Mouse (Mus musculus): Measurements from ENCODE around the gene Slit1.

The Slit1 gene

GRCm38 (mm10) chr19:41685453-41686086 is 57.9 kb downstream of the Slit1 start:
- DNase-seq, result no peak

GRCm38 (mm10) chr19:41684874-41685273 is 58.6 kb downstream of the Slit1 start:
- no peak for DNase-seq

- no peak for DNase-seq
These were observed 59.5 kb downstream of the Slit1 start for GRCm38 (mm10) chr19:41683951-41684350.

- no peak for DNase-seq
These were observed 63.2 kb downstream of the Slit1 start for GRCm38 (mm10) chr19:41680267-41680666.

GRCm38 (mm10) chr19:41679028-41679427 is 64.4 kb downstream of the Slit1 start:
- no peak for DNase-seq

- DNase-seq, result no peak
These were observed 65.9 kb downstream of the Slit1 start for GRCm38 (mm10) chr19:41677575-41677974.

- no peak for DNase-seq
These were observed 67.9 kb downstream of the Slit1 start for GRCm38 (mm10) chr19:41675583-41675982.

GRCm38 (mm10) chr19:41674366-41674765 is 69.1 kb downstream of the Slit1 start:
- no peak for DNase-seq

- DNase-seq, result no peak
These were observed 70.6 kb downstream of the Slit1 start for GRCm38 (mm10) chr19:41672836-41673235.

GRCm38 (mm10) chr19:41670931-41671330 is 72.5 kb downstream of the Slit1 start:
- no peak for DNase-seq

GRCm38 (mm10) chr19:41670473-41670872 is 73.0 kb downstream of the Slit1 start:
- DNase-seq, result peak; percentile 5

- DNase-seq, result no peak
These were observed 73.6 kb downstream of the Slit1 start for GRCm38 (mm10) chr19:41669747-41670342.

GRCm38 (mm10) chr19:41667591-41667990 is 75.9 kb downstream of the Slit1 start:
- DNase-seq, result no peak

- DNase-seq, result no peak
These were observed 77.5 kb downstream of the Slit1 start for GRCm38 (mm10) chr19:41665941-41666340.

GRCm38 (mm10) chr19:41663506-41664242 is 79.8 kb downstream of the Slit1 start:
- peak; percentile 18 for DNase-seq

GRCm38 (mm10) chr19:41661466-41661865 is 82.0 kb downstream of the Slit1 start:
- DNase-seq, result no peak

- no peak for DNase-seq
These were observed 82.5 kb downstream of the Slit1 start for GRCm38 (mm10) chr19:41660999-41661374.

GRCm38 (mm10) chr19:41660294-41660998 is 83.0 kb downstream of the Slit1 start:
- DNase-seq, result no peak

GRCm38 (mm10) chr19:41657446-41657845 is 86.0 kb downstream of the Slit1 start:
- DNase-seq, result no peak

- no peak for DNase-seq
These were observed 86.8 kb downstream of the Slit1 start for GRCm38 (mm10) chr19:41656671-41657070.

GRCm38 (mm10) chr19:41655970-41656369 is 87.5 kb downstream of the Slit1 start:
- peak; percentile 72 for DNase-seq

- DNase-seq, result no peak
These were observed 88.2 kb downstream of the Slit1 start for GRCm38 (mm10) chr19:41655089-41655783.

GRCm38 (mm10) chr19:41651967-41652366 is 91.5 kb downstream of the Slit1 start:
- no peak for DNase-seq
